9 mouse cellular contexts compared by ENCODE assay signal in genomic region chr3:95314075-95314474, GRCm38 (mm10). TPM values are rescaled to one million over a fixed set of nuclear protein-coding genes. Genes with fewer than 3 reads are reported as not detected.
A peak's percentile ranks its signal among the peaks of the same experiment; 100 is the strongest.
DNase-seq lines count a peak whose midpoint lies in the region; ATAC-seq and TF ChIP-seq lines count a peak whose summit lies in the region.
"Had no signal": no experiment of that assay in that cellular context is flagged by ENCODE, and none has a peak within 500 bp of the region (broad histone marks: within the 10 kb centered on the region; RNA-seq: fewer than 3 reads in every experiment).

No protein-coding gene starts in this region.

- no peak for ATAC-seq in liver, embryonic 15.5 days (ENCODE audit: insufficient read depth)
- no peak for ATAC-seq in frontal cortex, adult (ENCODE audit: low TSS enrichment)

- 59% methylated on average over 6 of the region's 6 CpGs for WGBS in hindbrain, embryonic 10.5 days
- WGBS in liver, embryonic 15.5 days (ENCODE audit: insufficient replicate concordance): 41% methylated on average over 6 of the region's 6 CpGs

- no peak for TF ChIP-seq EP300 in CH12.LX (IDR thresholded peaks at IDR 0.05; ENCODE audit: low read length)

- DNase-seq in heart, adult 11 months: peak; percentile 85
- DNase-seq in heart, postnatal 14 days: no peak
- DNase-seq in CH12.LX (ENCODE audit: extremely low read depth): no peak
- no peak for DNase-seq in hindbrain, embryonic 10.5 days (ENCODE audit: low spot score)
- DNase-seq in retina, postnatal 1 day: no peak
- no peak for DNase-seq in thymus, postnatal 14 days
- DNase-seq: kidney, postnatal 14 days had no signal

- peaks cover 37% of the 10 kb centered on the region for H3K79me2 ChIP-seq in CH12.LX (replicated peaks; ENCODE audit: control insufficient read depth, extremely low read depth, insufficient read depth, poor library complexity, severe bottlenecking)

- dilution Hi-C loops in CH12.LX (cut with MboI; ENCODE audit: extremely low pct_ligation_motif_present, extremely low pct_unique_long_range_greater_than_20kb, low sequenced_read_pairs): no loop called here

- TF ChIP-seq POLR2A in CH12.LX (IDR thresholded peaks at IDR 0.05; ENCODE audit: low read depth, low read length): peak; percentile 3; the same call in 1 of the 2 replicates

- no peak for TF ChIP-seq RAD21 in CH12.LX (IDR thresholded peaks at IDR 0.05; ENCODE audit: low read depth, low read length)

- H3K4me2 ChIP-seq in CH12.LX (ENCODE audit: insufficient read depth, low read depth, poor library complexity, severe bottlenecking): peak overlapping the region; percentile 95
- H3K4me2 ChIP-seq in liver, embryonic 15.5 days: peak overlapping the region; percentile 98

- intact Hi-C loops in heart, postnatal 14 days (cut with DNase I): loop anchor here (2.0 to 5.0 kb wide), 2 partner anchors 31 to 78 kb away; partner anchors contain the start of gene Prune1

- H3K9ac ChIP-seq in CH12.LX (ENCODE audit: insufficient read depth, low read depth): peak overlapping the region; percentile 97
- peak overlapping the region; percentile 96 for H3K9ac ChIP-seq in liver, embryonic 15.5 days

- H3K4me3 ChIP-seq in CH12.LX (replicated peaks in 1 of 3; ENCODE audit: low read depth in 2 of 3, low read length in 2 of 3, poor library complexity in 1 of 3): peak overlapping the region; percentile 79 to 85 (median 83)
- H3K4me3 ChIP-seq in hindbrain, embryonic 10.5 days: peak overlapping the region; percentile 94
- H3K4me3 ChIP-seq in liver, embryonic 15.5 days (replicated peaks): peak overlapping the region; percentile 91

- no peak overlapping the region for H3K27ac ChIP-seq in CH12.LX (ENCODE audit: insufficient read depth, low read depth)
- peak overlapping the region; percentile 100 for H3K27ac ChIP-seq in hindbrain, embryonic 10.5 days
- peak overlapping the region; percentile 93 for H3K27ac ChIP-seq in liver, embryonic 15.5 days (replicated peaks)

- TF ChIP-seq CTCF in CH12.LX (conservative IDR thresholded peaks at IDR 0.05 in 1 of 2, IDR thresholded peaks at IDR 0.05 in 1 of 2; ENCODE audit: low read depth in 2 of 2, low read length in 2 of 2): no peak

- peaks cover 3 to 16% of the 10 kb centered on the region in 2 experiments for H3K36me3 ChIP-seq in CH12.LX (replicated peaks in 1 of 2; ENCODE audit: control insufficient read depth in 1 of 2, insufficient read depth in 1 of 2, low read length in 1 of 2)
- peaks cover 5% of the 10 kb centered on the region; the same call in 1 of the 2 replicates for H3K36me3 ChIP-seq in hindbrain, embryonic 10.5 days
- H3K36me3 ChIP-seq in liver, embryonic 15.5 days (replicated peaks): no peaks in the 10 kb centered on the region; the same call in 1 of the 2 replicates

- H3K9me3 ChIP-seq in CH12.LX (replicated peaks; ENCODE audit: low read length): no peaks in the 10 kb centered on the region
- H3K9me3 ChIP-seq in hindbrain, embryonic 10.5 days: no peaks in the 10 kb centered on the region
- H3K9me3 ChIP-seq in liver, embryonic 15.5 days (replicated peaks): no peaks in the 10 kb centered on the region

- peaks cover 21 to 45% of the 10 kb centered on the region in 2 experiments for H3K4me1 ChIP-seq in CH12.LX (ENCODE audit: control insufficient read depth in 1 of 2, insufficient read depth in 2 of 2)
- peaks cover 48% of the 10 kb centered on the region for H3K4me1 ChIP-seq in hindbrain, embryonic 10.5 days (replicated peaks)
- peaks cover 80% of the 10 kb centered on the region for H3K4me1 ChIP-seq in liver, embryonic 15.5 days (replicated peaks)

- in situ Hi-C loops in CH12.LX (cut with MboI; ENCODE audit: low pct_ligation_motif_present, low pct_unique_long_range_greater_than_20kb, low sequenced_read_pairs): no loop called here

- H3K27me3 ChIP-seq in CH12.LX (replicated peaks): no peaks in the 10 kb centered on the region
- no peaks in the 10 kb centered on the region for H3K27me3 ChIP-seq in hindbrain, embryonic 10.5 days (ENCODE audit: insufficient read depth, poor library complexity, severe bottlenecking)
- H3K27me3 ChIP-seq in liver, embryonic 15.5 days: no peaks in the 10 kb centered on the region

TF ChIP-seq in CH12.LX, 34 proteins besides CTCF, POLR2A, EP300 and RAD21:
- TF ChIP-seq SIN3A (IDR thresholded peaks at IDR 0.05; ENCODE audit: low read length): 0 out of 2 replicates have a peak, but pooled peaks have one; percentile 10
- TF ChIP-seq JUND (conservative IDR thresholded peaks at IDR 0.05; ENCODE audit: low read depth, low read length): no peak
- no peak for TF ChIP-seq POLR2AphosphoS2 (IDR thresholded peaks at IDR 0.05; ENCODE audit: low read depth, low read length)
- no peak for TF ChIP-seq UBTF (IDR thresholded peaks at IDR 0.05; ENCODE audit: low read depth, low read length)
- TF ChIP-seq ZMIZ1 (IDR thresholded peaks at IDR 0.05; ENCODE audit: low read depth, low read length): no peak
- no peak for TF ChIP-seq JUN (IDR thresholded peaks at IDR 0.05; ENCODE audit: insufficient read depth, low read depth, low read length)

RNA-seq across cellular contexts. Expression of gene Cers2, which starts 0.5 kb away (rescaled TPM):
- 10 to 100 TPM; 47.4 to 47.6 TPM for total RNA-seq in heart, postnatal 14 days (2021)
- total RNA-seq in CH12.LX (2012; rRNA removed): 70.6 and 81.1 TPM in 2 replicates
- total RNA-seq in CH12.LX (2014; rRNA removed): 96.7 and 105 TPM in 2 replicates
- polyA plus RNA-seq in CH12.LX (2012; ENCODE audit: insufficient read length, low read depth): 84.5 and 89.8 TPM in 2 replicates
- 116 and 123 TPM in 2 replicates for polyA plus RNA-seq in hindbrain, embryonic 10.5 days (2016; fragmentation: Nextera tagmentation; extraction: Ambion mirVana)
- 110 and 114 TPM in 2 replicates for polyA plus RNA-seq in liver, embryonic 15.5 days (2015; fragmentation: Nextera tagmentation; extraction: Ambion mirVana)

RNA-seq across cellular contexts. Expression of gene Anxa9, which starts 7.1 kb away (rescaled TPM):
- under 1 TPM; 0.38 to 0.76 TPM for total RNA-seq in heart, postnatal 14 days (2021)
- total RNA-seq in CH12.LX (2012; rRNA removed): 1.9 and 2.5 TPM in 2 replicates
- total RNA-seq in CH12.LX (2014; rRNA removed): 1.4 and 1.5 TPM in 2 replicates
- polyA plus RNA-seq in CH12.LX (2012; ENCODE audit: insufficient read length, low read depth): 3.6 and 4.1 TPM in 2 replicates
- polyA plus RNA-seq in hindbrain, embryonic 10.5 days (2016; fragmentation: Nextera tagmentation; extraction: Ambion mirVana): 2.0 and 2.1 TPM in 2 replicates
- 2.1 and 2.8 TPM in 2 replicates for polyA plus RNA-seq in liver, embryonic 15.5 days (2015; fragmentation: Nextera tagmentation; extraction: Ambion mirVana)

RNA-seq across cellular contexts. Expression of gene Prune1, which starts 32.2 kb away (rescaled TPM):
- 10 to 100 TPM; 19.8 to 20.4 TPM for total RNA-seq in heart, postnatal 14 days (2021)
- total RNA-seq in CH12.LX (2012; rRNA removed) (7.1 and 8.4 TPM in 2 replicates), CH12.LX (2014; rRNA removed) (7.1 and 8.5 TPM in 2 replicates)
- polyA plus RNA-seq in CH12.LX (2012; ENCODE audit: insufficient read length, low read depth): 8.8 and 9.1 TPM in 2 replicates
- 28.2 and 28.6 TPM in 2 replicates for polyA plus RNA-seq in hindbrain, embryonic 10.5 days (2016; fragmentation: Nextera tagmentation; extraction: Ambion mirVana)
- polyA plus RNA-seq in liver, embryonic 15.5 days (2015; fragmentation: Nextera tagmentation; extraction: Ambion mirVana): 9.0 and 9.5 TPM in 2 replicates

RNA-seq across cellular contexts. Expression of gene Mindy1, which starts 32.9 kb away (rescaled TPM):
- 10 to 100 TPM; 22.3 to 25.8 TPM for total RNA-seq in heart, postnatal 14 days (2021)
- total RNA-seq in CH12.LX (2012; rRNA removed) (4.9 and 5.4 TPM in 2 replicates), CH12.LX (2014; rRNA removed) (5.0 and 6.0 TPM in 2 replicates)
- 8.7 and 14.4 TPM in 2 replicates for polyA plus RNA-seq in CH12.LX (2012; ENCODE audit: insufficient read length, low read depth)
- polyA plus RNA-seq in hindbrain, embryonic 10.5 days (2016; fragmentation: Nextera tagmentation; extraction: Ambion mirVana): 33.9 and 44.1 TPM in 2 replicates
- 18.8 and 20.9 TPM in 2 replicates for polyA plus RNA-seq in liver, embryonic 15.5 days (2015; fragmentation: Nextera tagmentation; extraction: Ambion mirVana)

RNA-seq across cellular contexts. Expression of gene Setdb1, which starts 42.9 kb away (rescaled TPM):
- total RNA-seq in heart, postnatal 14 days (2021): 10 to 100 TPM; 14.1 to 14.4 TPM
- total RNA-seq in CH12.LX (2012; rRNA removed): 33.7 and 36.1 TPM in 2 replicates
- 43.2 and 46.5 TPM in 2 replicates for total RNA-seq in CH12.LX (2014; rRNA removed)
- 45.1 and 49.5 TPM in 2 replicates for polyA plus RNA-seq in CH12.LX (2012; ENCODE audit: insufficient read length, low read depth)
- 51.7 and 54.4 TPM in 2 replicates for polyA plus RNA-seq in hindbrain, embryonic 10.5 days (2016; fragmentation: Nextera tagmentation; extraction: Ambion mirVana)
- 12.0 and 12.9 TPM in 2 replicates for polyA plus RNA-seq in liver, embryonic 15.5 days (2015; fragmentation: Nextera tagmentation; extraction: Ambion mirVana)
